Mouse (Mus musculus) brain, embryonic 14.5 days (tissue): Measurements from ENCODE around the gene Olfr1106.

Source experiments
- CTCF ChIP-seq: fragments of 200-500 bp; IDR thresholded peaks from 2 replicates; pipeline ENCODE4 v1.5.1; 2012; ENCODE audit warnings: inconsistent platforms, mild to moderate bottlenecking, moderate library complexity, borderline replicate concordance; ENCODE audit not compliant: insufficient read depth, insufficient read length; ENCODE audit errors: extremely low read depth
- POLR2A ChIP-seq: fragments of 200-500 bp; IDR thresholded peaks from 2 replicates; pipeline ENCODE4 v1.6.1; 2012; ENCODE audit warnings: mild to moderate bottlenecking, inconsistent platforms, borderline replicate concordance; ENCODE audit not compliant: poor library complexity, insufficient read depth, insufficient read length, severe bottlenecking; ENCODE audit errors: extremely low read depth

DNA sequence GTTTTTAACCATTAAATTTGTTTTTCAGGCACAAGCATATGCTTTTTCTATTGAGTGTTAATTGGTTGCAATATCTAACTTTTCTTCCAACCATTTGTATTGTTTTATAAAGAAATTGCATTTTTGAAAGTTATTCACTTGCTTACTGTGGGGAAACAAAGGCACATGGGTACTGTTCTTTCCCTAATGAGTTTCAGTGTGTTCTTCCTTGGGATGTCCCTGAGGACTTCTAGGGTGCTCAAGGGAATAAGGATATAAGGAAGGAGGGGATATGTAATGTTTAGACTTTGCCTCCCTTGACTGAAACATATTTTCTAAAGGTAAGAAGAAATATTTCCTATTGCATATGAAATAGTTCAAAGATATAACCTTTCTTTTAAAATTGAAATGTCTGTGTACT is 54.0 kb downstream of the Olfr1106 start, which contains the start of gene Olfr1102:
- TF ChIP-seq POLR2A (no peak), CTCF (no peak)
